Mouse (Mus musculus) cerebellum, adult 2 months (tissue): ENCODE results near the gene Lif.

Source experiments
- CTCF ChIP-seq: fragments of 200-500 bp; IDR thresholded peaks from 2 replicates; pipeline ENCODE4 v1.5.1; 2011; ENCODE audit warnings: low read depth, mild to moderate bottlenecking, control low read depth, low read length, moderate library complexity, borderline replicate concordance; ENCODE audit not compliant: insufficient read depth
- POLR2A ChIP-seq: fragments of 200-500 bp; IDR thresholded peaks from 2 replicates; pipeline ENCODE4 v1.6.1; 2011; ENCODE audit warnings: low read length, control low read depth, borderline replicate concordance; ENCODE audit not compliant: insufficient read depth

DNA sequence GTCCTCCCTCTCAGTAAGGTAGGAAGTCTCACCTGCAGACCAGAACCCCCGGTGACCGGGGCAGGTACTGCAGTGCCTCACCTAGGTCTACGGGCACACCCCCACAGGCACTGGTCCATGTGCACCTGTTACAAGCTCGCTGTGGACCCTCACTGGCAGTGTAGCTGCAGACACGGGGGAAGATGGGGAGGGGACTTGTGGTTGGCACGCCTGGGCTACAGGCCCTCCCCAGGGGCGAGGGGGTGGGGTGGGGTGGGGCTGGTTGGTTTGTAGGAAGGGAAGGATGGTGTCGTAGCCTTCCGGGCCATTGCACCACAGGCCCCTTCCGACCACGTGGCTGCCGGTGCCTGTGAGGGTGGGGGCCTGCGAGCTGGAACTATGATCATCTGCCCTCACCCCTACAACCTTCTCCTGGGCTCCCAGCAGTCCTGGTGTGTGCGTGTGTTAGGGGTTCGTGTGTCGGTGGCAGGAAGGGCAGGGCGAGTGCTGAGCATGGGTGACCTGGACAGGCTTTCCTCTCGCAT is 19.9 kb upstream of the Lif start:
- no peak for TF ChIP-seq POLR2A
- no peak for TF ChIP-seq CTCF
